Mouse (Mus musculus): Measurements from ENCODE around the gene Fam208b. TPM values are rescaled to one million over a fixed set of nuclear protein-coding genes. Genes with fewer than 3 reads are reported as not detected.

Fam208b gene
- polyA plus RNA-seq, 1 experiment = 4.3 TPM

GRCm38 (mm10) chr13:3596232-3596631 is 14.7 kb downstream of the Fam208b start:
- Histone ChIP-seq H3K4me1 (ENCODE audit: control insufficient read depth, insufficient read depth, low read length) (no peaks in the 10 kb centered on the region), H3K4me3 (replicated peaks; ENCODE audit: extremely low read depth, low read depth, low read length) (no peak overlapping the region)
- no peak for TF ChIP-seq POLR2A (IDR thresholded peaks at IDR 0.05; ENCODE audit: borderline replicate concordance, extremely low read depth, low read depth, low read length)
- no peak for TF ChIP-seq CTCF (IDR thresholded peaks at IDR 0.05; ENCODE audit: insufficient read depth, low read length)
- DNase-seq = no peak
- 92% methylated on average over 6 of the region's 6 CpGs for WGBS

GRCm38 (mm10) chr13:3594311-3594710 is 16.6 kb downstream of the Fam208b start:
- H3K4me3 ChIP-seq (replicated peaks; ENCODE audit: extremely low read depth, low read depth, low read length) = no peak overlapping the region
- no peak for DNase-seq
- no peak for TF ChIP-seq CTCF (IDR thresholded peaks at IDR 0.05; ENCODE audit: insufficient read depth, low read length)
- TF ChIP-seq POLR2A (IDR thresholded peaks at IDR 0.05; ENCODE audit: borderline replicate concordance, extremely low read depth, low read depth, low read length) = no peak
- 76% methylated on average over 1 of the region's 1 CpGs for WGBS
- no peaks in the 10 kb centered on the region for H3K4me1 ChIP-seq (ENCODE audit: control insufficient read depth, insufficient read depth, low read length)

GRCm38 (mm10) chr13:3590789-3591188 is 20.1 kb downstream of the Fam208b start:
- 86% methylated on average over 3 of the region's 3 CpGs for WGBS
- no peak for TF ChIP-seq POLR2A (IDR thresholded peaks at IDR 0.05; ENCODE audit: borderline replicate concordance, extremely low read depth, low read depth, low read length)
- peak; percentile 29; the same call in 1 of the 2 replicates for TF ChIP-seq CTCF (IDR thresholded peaks at IDR 0.05; ENCODE audit: insufficient read depth, low read length)
- H3K4me1 ChIP-seq (ENCODE audit: control insufficient read depth, insufficient read depth, low read length) = no peaks in the 10 kb centered on the region
- DNase-seq = no peak
- no peak overlapping the region for H3K4me3 ChIP-seq (replicated peaks; ENCODE audit: extremely low read depth, low read depth, low read length)

GRCm38 (mm10) chr13:3563953-3564352 is 47.0 kb downstream of the Fam208b start:
- DNase-seq = no peak
- WGBS = 74% methylated on average over 2 of the region's 2 CpGs
- H3K4me1 ChIP-seq (ENCODE audit: control insufficient read depth, insufficient read depth, low read length) = no peaks in the 10 kb centered on the region
- no peak overlapping the region for H3K4me3 ChIP-seq (replicated peaks; ENCODE audit: extremely low read depth, low read depth, low read length)
- TF ChIP-seq POLR2A (IDR thresholded peaks at IDR 0.05; ENCODE audit: borderline replicate concordance, extremely low read depth, low read depth, low read length) (no peak), CTCF (IDR thresholded peaks at IDR 0.05; ENCODE audit: insufficient read depth, low read length) (no peak)

- no peaks in the 10 kb centered on the region for H3K4me1 ChIP-seq (ENCODE audit: control insufficient read depth, insufficient read depth, low read length)
- H3K4me3 ChIP-seq (replicated peaks; ENCODE audit: extremely low read depth, low read depth, low read length) = no peak overlapping the region
- TF ChIP-seq POLR2A (IDR thresholded peaks at IDR 0.05; ENCODE audit: borderline replicate concordance, extremely low read depth, low read depth, low read length) (no peak), CTCF (IDR thresholded peaks at IDR 0.05; ENCODE audit: insufficient read depth, low read length) (no peak)
- DNase-seq = no peak
- WGBS = 100% methylated on average over 1 of the region's 1 CpGs
These were observed 47.8 kb downstream of the Fam208b start for GRCm38 (mm10) chr13:3563130-3563529.

GRCm38 (mm10) chr13:3547856-3548255 is 63.1 kb downstream of the Fam208b start:
- WGBS = 53% methylated on average over 6 of the region's 6 CpGs
- Histone ChIP-seq H3K4me3 (replicated peaks; ENCODE audit: extremely low read depth, low read depth, low read length) (no peak overlapping the region), H3K4me1 (ENCODE audit: control insufficient read depth, insufficient read depth, low read length) (peaks cover 22% of the 10 kb centered on the region)
- no peak for DNase-seq
- TF ChIP-seq POLR2A (IDR thresholded peaks at IDR 0.05; ENCODE audit: borderline replicate concordance, extremely low read depth, low read depth, low read length) (no peak), CTCF (IDR thresholded peaks at IDR 0.05; ENCODE audit: insufficient read depth, low read length) (no peak)

- Histone ChIP-seq H3K4me1 (ENCODE audit: control insufficient read depth, insufficient read depth, low read length) (peaks cover 22% of the 10 kb centered on the region), H3K4me3 (replicated peaks; ENCODE audit: extremely low read depth, low read depth, low read length) (no peak overlapping the region)
- no peak for DNase-seq
- TF ChIP-seq CTCF (IDR thresholded peaks at IDR 0.05; ENCODE audit: insufficient read depth, low read length) (no peak), POLR2A (IDR thresholded peaks at IDR 0.05; ENCODE audit: borderline replicate concordance, extremely low read depth, low read depth, low read length) (no peak)
- WGBS = 61% methylated on average over 3 of the region's 3 CpGs
These were observed 63.5 kb downstream of the Fam208b start for GRCm38 (mm10) chr13:3547410-3547809.

GRCm38 (mm10) chr13:3544925-3545324 is 66.0 kb downstream of the Fam208b start:
- Histone ChIP-seq H3K4me3 (replicated peaks; ENCODE audit: extremely low read depth, low read depth, low read length) (no peak overlapping the region), H3K4me1 (ENCODE audit: control insufficient read depth, insufficient read depth, low read length) (peaks cover 22% of the 10 kb centered on the region)
- 36% methylated on average over 5 of the region's 5 CpGs for WGBS
- TF ChIP-seq CTCF (IDR thresholded peaks at IDR 0.05; ENCODE audit: insufficient read depth, low read length) = no peak
- TF ChIP-seq POLR2A (IDR thresholded peaks at IDR 0.05; ENCODE audit: borderline replicate concordance, extremely low read depth, low read depth, low read length) = no peak
- no peak for DNase-seq

- TF ChIP-seq POLR2A (IDR thresholded peaks at IDR 0.05; ENCODE audit: borderline replicate concordance, extremely low read depth, low read depth, low read length) = no peak
- 0 out of 2 replicates have a peak, but pooled peaks have one; percentile 6 for TF ChIP-seq CTCF (IDR thresholded peaks at IDR 0.05; ENCODE audit: insufficient read depth, low read length)
- 79% methylated on average over 4 of the region's 4 CpGs for WGBS
- no peak for DNase-seq
- Histone ChIP-seq H3K4me3 (replicated peaks; ENCODE audit: extremely low read depth, low read depth, low read length) (no peak overlapping the region), H3K4me1 (ENCODE audit: control insufficient read depth, insufficient read depth, low read length) (peaks cover 25% of the 10 kb centered on the region)
These were observed 66.6 kb downstream of the Fam208b start for GRCm38 (mm10) chr13:3544077-3544874.
